Mouse (Mus musculus): Measurements from ENCODE around the gene Ints5. TPM values are rescaled to one million over a fixed set of nuclear protein-coding genes. Genes with fewer than 3 reads are reported as not detected.

Ints5 gene
- 48.0 TPM for polyA plus RNA-seq (2012; fragmentation: generic; extraction: Trizol)
- long read RNA-seq, experiment 1, transcript Ints5-201 (2 exons, 3,274 nt) = major isoform, 5 of 9 reads
- long read RNA-seq, experiment 1, partial matches to known transcripts = 0 of 9 reads
- long read RNA-seq, experiment 1, other reads (novel, unspliced or antisense) = 4 of 9 reads
- long read RNA-seq, experiment 2, transcript Ints5-201 (2 exons, 3,274 nt) = major isoform, 137 of 163 reads
- long read RNA-seq, experiment 2, partial matches to known transcripts = 25 of 163 reads
- long read RNA-seq, experiment 2, other reads (novel, unspliced or antisense) = 1 of 163 reads

GRCm38 (mm10) chr19:8892829-8893766, at the start of gene Ints5:
Gene Ints5, plus strand, starts transcription at chr19:8893005.
- Histone ChIP-seq H3K79me3 (ENCODE audit: low read depth) (peaks cover 51% of the 10 kb centered on the region), H3K27me3 (ENCODE audit: control insufficient read depth, insufficient read depth, insufficient read length) (no peaks in the 10 kb centered on the region), H3K36me3 (ENCODE audit: control insufficient read depth, insufficient read depth) (peaks cover 55% of the 10 kb centered on the region), H3K79me2 (ENCODE audit: control insufficient read depth, insufficient read depth) (peaks cover 84% of the 10 kb centered on the region), H3ac (ENCODE audit: control insufficient read depth, insufficient read length, low read depth) (peak within 1 kb of the TSS; percentile 99), H3K4me3 (ENCODE audit: insufficient read depth, poor library complexity, severe bottlenecking) (peak within 1 kb of the TSS; percentile 94)
- TF ChIP-seq MYOD1 (IDR thresholded peaks at IDR 0.05; ENCODE audit: control insufficient read depth, insufficient read length, low read depth) (no peak), MAX (IDR thresholded peaks at IDR 0.05) (peak; percentile 82), USF1 (IDR thresholded peaks at IDR 0.05; ENCODE audit: low read depth) (no peak), FOSL1 (IDR thresholded peaks at IDR 0.05; ENCODE audit: insufficient read depth, low read length, poor library complexity, severe bottlenecking) (no peak), CEBPB (IDR thresholded peaks at IDR 0.05; ENCODE audit: low read depth) (no peak)

- Histone ChIP-seq H3K36me3 (ENCODE audit: control insufficient read depth, insufficient read depth) (peaks cover 64% of the 10 kb centered on the region), H3K4me3 (ENCODE audit: insufficient read depth, poor library complexity, severe bottlenecking) (no peak overlapping the region), H3K27me3 (ENCODE audit: control insufficient read depth, insufficient read depth, insufficient read length) (no peaks in the 10 kb centered on the region), H3ac (ENCODE audit: control insufficient read depth, insufficient read length, low read depth) (no peak overlapping the region), H3K79me2 (ENCODE audit: control insufficient read depth, insufficient read depth) (no peaks in the 10 kb centered on the region), H3K79me3 (ENCODE audit: low read depth) (no peaks in the 10 kb centered on the region)
- TF ChIP-seq USF1 (IDR thresholded peaks at IDR 0.05; ENCODE audit: low read depth) (no peak), CTCF (IDR thresholded peaks at IDR 0.05; ENCODE audit: control insufficient read depth, insufficient read depth, insufficient read length) (no peak), CEBPB (IDR thresholded peaks at IDR 0.05; ENCODE audit: low read depth) (peak; percentile 15), FOSL1 (IDR thresholded peaks at IDR 0.05; ENCODE audit: insufficient read depth, low read length, poor library complexity, severe bottlenecking) (no peak)
Observed at GRCm38 (mm10) chr19:8844371-8845129, 48.3 kb upstream of the Ints5 start.

GRCm38 (mm10) chr19:8848356-8848755, 44.4 kb upstream of the Ints5 start:
- no peak for TF ChIP-seq MYOG (IDR thresholded peaks at IDR 0.05; ENCODE audit: control insufficient read depth, extremely low read depth, insufficient read length)
- no peak for TF ChIP-seq CEBPB (IDR thresholded peaks at IDR 0.05; ENCODE audit: low read depth)
- TF ChIP-seq FOSL1 (IDR thresholded peaks at IDR 0.05; ENCODE audit: insufficient read depth, low read length, poor library complexity, severe bottlenecking) = no peak
- no peak for TF ChIP-seq USF1 (IDR thresholded peaks at IDR 0.05; ENCODE audit: low read depth)
- no peak for TF ChIP-seq MAX (IDR thresholded peaks at IDR 0.05)
- Histone ChIP-seq H3K27me3 (ENCODE audit: control insufficient read depth, insufficient read depth, insufficient read length) (no peaks in the 10 kb centered on the region), H3ac (ENCODE audit: control insufficient read depth, insufficient read length, low read depth) (no peak overlapping the region), H3K4me3 (ENCODE audit: insufficient read depth, poor library complexity, severe bottlenecking) (no peak overlapping the region), H3K79me2 (ENCODE audit: control insufficient read depth, insufficient read depth) (no peaks in the 10 kb centered on the region), H3K36me3 (ENCODE audit: control insufficient read depth, insufficient read depth) (peaks cover 37% of the 10 kb centered on the region), H3K79me3 (ENCODE audit: low read depth) (no peaks in the 10 kb centered on the region)

- Histone ChIP-seq H3K4me3 (ENCODE audit: insufficient read depth, poor library complexity, severe bottlenecking) (no peak within 1 kb of the TSS), H3ac (ENCODE audit: control insufficient read depth, insufficient read length, low read depth) (no peak within 1 kb of the TSS), H3K79me3 (ENCODE audit: low read depth) (no peaks in the 10 kb centered on the region), H3K36me3 (ENCODE audit: control insufficient read depth, insufficient read depth) (peaks cover 31% of the 10 kb centered on the region), H3K27me3 (ENCODE audit: control insufficient read depth, insufficient read depth, insufficient read length) (no peaks in the 10 kb centered on the region), H3K79me2 (ENCODE audit: control insufficient read depth, insufficient read depth) (no peaks in the 10 kb centered on the region)
- TF ChIP-seq CEBPB (IDR thresholded peaks at IDR 0.05; ENCODE audit: low read depth) (no peak), FOSL1 (IDR thresholded peaks at IDR 0.05; ENCODE audit: insufficient read depth, low read length, poor library complexity, severe bottlenecking) (no peak), USF1 (IDR thresholded peaks at IDR 0.05; ENCODE audit: low read depth) (peak; percentile 43)
Observed at GRCm38 (mm10) chr19:8850402-8850901, 42.4 kb upstream of the Ints5 start, which contains the start of gene Lrrn4cl. Gene Lrrn4cl, plus strand, starts transcription at chr19:8850768.

GRCm38 (mm10) chr19:8851639-8852038, 41.2 kb upstream of the Ints5 start:
- Histone ChIP-seq H3K36me3 (ENCODE audit: control insufficient read depth, insufficient read depth) (peaks cover 19% of the 10 kb centered on the region), H3K79me3 (ENCODE audit: low read depth) (no peaks in the 10 kb centered on the region), H3ac (ENCODE audit: control insufficient read depth, insufficient read length, low read depth) (no peak overlapping the region), H3K27me3 (ENCODE audit: control insufficient read depth, insufficient read depth, insufficient read length) (no peaks in the 10 kb centered on the region), H3K79me2 (ENCODE audit: control insufficient read depth, insufficient read depth) (no peaks in the 10 kb centered on the region), H3K4me3 (ENCODE audit: insufficient read depth, poor library complexity, severe bottlenecking) (no peak overlapping the region)
- no peak for TF ChIP-seq FOSL1 (IDR thresholded peaks at IDR 0.05; ENCODE audit: insufficient read depth, low read length, poor library complexity, severe bottlenecking)
